Mouse (Mus musculus): Measurements from ENCODE around the gene 1700042G07Rik. TPM values are rescaled to one million over a fixed set of nuclear protein-coding genes. Genes with fewer than 3 reads are reported as not detected.

1700042G07Rik gene
- total and polyA plus RNA-seq, 2 experiments from 2014 or later, result not detected

DNA sequence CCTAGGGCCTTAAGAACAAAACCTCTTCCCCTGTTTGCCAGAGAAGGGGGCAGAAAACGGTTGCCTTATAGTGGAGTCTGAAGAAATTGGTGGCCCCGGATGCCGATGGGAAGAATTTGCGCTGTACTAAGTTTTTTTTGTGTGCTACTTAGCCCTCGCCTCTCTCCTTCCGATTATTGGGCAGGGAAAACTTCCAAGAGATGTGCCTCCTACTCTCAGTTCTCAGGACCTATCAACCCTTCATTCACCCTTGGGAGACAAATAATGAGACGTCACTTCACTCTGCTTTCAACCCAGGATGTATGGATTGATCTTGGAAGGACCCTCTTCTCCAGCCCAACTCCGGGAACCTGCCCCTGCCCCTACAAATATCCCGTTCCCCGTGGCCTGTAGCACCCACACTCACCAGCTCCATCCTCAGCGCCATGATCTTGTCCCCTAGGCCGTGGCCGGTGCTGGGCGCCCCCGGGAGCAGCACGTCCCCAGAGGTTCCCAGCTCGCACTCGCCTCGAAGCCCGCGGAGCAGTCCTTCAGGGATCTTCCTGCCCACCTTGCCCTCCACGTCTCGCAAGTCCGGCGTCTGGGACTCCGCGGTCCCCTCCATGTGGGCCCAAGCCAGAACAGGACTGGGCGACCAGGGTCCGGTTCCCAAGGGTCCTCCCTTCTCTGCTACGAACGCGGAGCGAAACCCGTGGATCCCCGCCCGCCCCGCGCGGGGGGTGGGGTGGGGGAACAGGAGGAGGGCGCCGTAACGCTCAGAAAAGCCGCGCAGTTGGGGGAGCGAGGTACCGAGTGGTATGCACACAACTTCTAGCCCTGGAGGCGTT is 29.1 kb upstream of the 1700042G07Rik start:
- Histone ChIP-seq H3K27me3 (ENCODE audit: insufficient read depth, low read length) (0 out of 2 replicates have a peak, but pooled peaks cover 3% of the 10 kb centered on the region), H3K36me3 (ENCODE audit: insufficient read depth, low read length) (no peaks in the 10 kb centered on the region), H3K4me1 (ENCODE audit: insufficient read depth, low read length) (peaks cover 13% of the 10 kb centered on the region), H3K9me3 (ENCODE audit: low read length) (no peaks in the 10 kb centered on the region), H3K4me3 (ENCODE audit: low read depth, low read length) (peak overlapping the region; percentile 64), H3K27ac (ENCODE audit: low read depth, low read length) (no peak overlapping the region), H3K9ac (replicated peaks; ENCODE audit: low read length, poor library complexity, severe bottlenecking) (peak overlapping the region; percentile 57), H3K4me2 (ENCODE audit: low read depth, low read length, poor library complexity, severe bottlenecking) (peak overlapping the region; percentile 97)
- ATAC-seq (ENCODE audit: low FRiP score) (peak; percentile 60; the same call in 1 of the 2 replicates), DNase-seq (ENCODE audit: low spot score) (peak; percentile 51)
- under 1% methylated on average over 46 of the region's 47 CpGs for WGBS
- no peak for TF ChIP-seq CTCF (IDR thresholded peaks at IDR 0.05)

- Histone ChIP-seq H3K4me1 (ENCODE audit: insufficient read depth, low read length) (peaks cover 4% of the 10 kb centered on the region; the same call in 1 of the 2 replicates), H3K9me3 (ENCODE audit: low read length) (no peaks in the 10 kb centered on the region), H3K27ac (ENCODE audit: low read depth, low read length) (peak overlapping the region; percentile 79), H3K4me2 (ENCODE audit: low read depth, low read length, poor library complexity, severe bottlenecking) (peak overlapping the region; percentile 53), H3K27me3 (ENCODE audit: insufficient read depth, low read length) (no peaks in the 10 kb centered on the region), H3K4me3 (ENCODE audit: low read depth, low read length) (peak overlapping the region; percentile 73), H3K36me3 (ENCODE audit: insufficient read depth, low read length) (peaks cover 29% of the 10 kb centered on the region), H3K9ac (replicated peaks; ENCODE audit: low read length, poor library complexity, severe bottlenecking) (peak overlapping the region; percentile 82)
- ATAC-seq (ENCODE audit: low FRiP score) (peak; percentile 18), DNase-seq (ENCODE audit: low spot score) (no peak)
- 16% methylated on average over 6 of the region's 6 CpGs for WGBS
- TF ChIP-seq CTCF (IDR thresholded peaks at IDR 0.05), result no peak
Measured at GRCm38 (mm10) chr4:116149812-116150155, 23.4 kb upstream of the 1700042G07Rik start.

GRCm38 (mm10) chr4:116150156-116150861 is 22.9 kb upstream of the 1700042G07Rik start:
- H3K4me1 ChIP-seq (ENCODE audit: insufficient read depth, low read length), result peaks cover 4% of the 10 kb centered on the region; the same call in 1 of the 2 replicates
- peak overlapping the region; percentile 82 for H3K9ac ChIP-seq (replicated peaks; ENCODE audit: low read length, poor library complexity, severe bottlenecking)
- peak overlapping the region; percentile 73 for H3K4me3 ChIP-seq (ENCODE audit: low read depth, low read length)
- no peak for TF ChIP-seq CTCF (IDR thresholded peaks at IDR 0.05)
- peak overlapping the region; percentile 79 for H3K27ac ChIP-seq (ENCODE audit: low read depth, low read length)
- WGBS, result under 1% methylated on average over 69 of the region's 73 CpGs
- ATAC-seq (ENCODE audit: low FRiP score), result peak; percentile 87
- DNase-seq (ENCODE audit: low spot score), result peak; percentile 70
- no peaks in the 10 kb centered on the region for H3K27me3 ChIP-seq (ENCODE audit: insufficient read depth, low read length)
- peaks cover 34% of the 10 kb centered on the region for H3K36me3 ChIP-seq (ENCODE audit: insufficient read depth, low read length)
- H3K4me2 ChIP-seq (ENCODE audit: low read depth, low read length, poor library complexity, severe bottlenecking), result peak overlapping the region; percentile 53
- H3K9me3 ChIP-seq (ENCODE audit: low read length), result no peaks in the 10 kb centered on the region

GRCm38 (mm10) chr4:116150862-116151221 is 22.3 kb upstream of the 1700042G07Rik start:
- peak overlapping the region; percentile 82 for H3K9ac ChIP-seq (replicated peaks; ENCODE audit: low read length, poor library complexity, severe bottlenecking)
- H3K9me3 ChIP-seq (ENCODE audit: low read length), result no peaks in the 10 kb centered on the region
- ATAC-seq (ENCODE audit: low FRiP score) (peak; percentile 3; the same call in 1 of the 2 replicates), DNase-seq (ENCODE audit: low spot score) (no peak)
- WGBS, result 20% methylated on average over 4 of the region's 4 CpGs
- H3K4me3 ChIP-seq (ENCODE audit: low read depth, low read length), result peak overlapping the region; percentile 73
- no peak for TF ChIP-seq CTCF (IDR thresholded peaks at IDR 0.05)
- H3K36me3 ChIP-seq (ENCODE audit: insufficient read depth, low read length), result peaks cover 38% of the 10 kb centered on the region
- H3K4me2 ChIP-seq (ENCODE audit: low read depth, low read length, poor library complexity, severe bottlenecking), result peak overlapping the region; percentile 53
- H3K4me1 ChIP-seq (ENCODE audit: insufficient read depth, low read length), result peaks cover 4% of the 10 kb centered on the region; the same call in 1 of the 2 replicates
- no peaks in the 10 kb centered on the region for H3K27me3 ChIP-seq (ENCODE audit: insufficient read depth, low read length)
- no peak overlapping the region for H3K27ac ChIP-seq (ENCODE audit: low read depth, low read length)

GRCm38 (mm10) chr4:116151238-116151637 is 21.9 kb upstream of the 1700042G07Rik start, which contains the start of gene Lurap1:
Gene Lurap1 (minus strand): TSS chr4:116151338.
- ATAC-seq (ENCODE audit: low FRiP score) (no peak), DNase-seq (ENCODE audit: low spot score) (no peak)
- Histone ChIP-seq H3K9ac (replicated peaks; ENCODE audit: low read length, poor library complexity, severe bottlenecking) (peak within 1 kb of the TSS; percentile 82), H3K4me1 (ENCODE audit: insufficient read depth, low read length) (peaks cover 4% of the 10 kb centered on the region; the same call in 1 of the 2 replicates), H3K4me3 (ENCODE audit: low read depth, low read length) (peak within 1 kb of the TSS; percentile 73), H3K27me3 (ENCODE audit: insufficient read depth, low read length) (no peaks in the 10 kb centered on the region), H3K4me2 (ENCODE audit: low read depth, low read length, poor library complexity, severe bottlenecking) (peak within 1 kb of the TSS; percentile 53), H3K27ac (ENCODE audit: low read depth, low read length) (peak within 1 kb of the TSS; percentile 79), H3K9me3 (ENCODE audit: low read length) (no peaks in the 10 kb centered on the region), H3K36me3 (ENCODE audit: insufficient read depth, low read length) (peaks cover 42% of the 10 kb centered on the region)
- TF ChIP-seq CTCF (IDR thresholded peaks at IDR 0.05), result no peak
- 79% methylated on average over 6 of the region's 6 CpGs for WGBS

Measured in midbrain, postnatal 0 days (tissue).